Mouse (Mus musculus): Measurements from ENCODE around the gene Rest. TPM values are rescaled to one million over a fixed set of nuclear protein-coding genes. Genes with fewer than 3 reads are reported as not detected.

Gene Rest
- polyA plus RNA-seq, 1 experiment from 2014 or later = 57.2 TPM

DNA sequence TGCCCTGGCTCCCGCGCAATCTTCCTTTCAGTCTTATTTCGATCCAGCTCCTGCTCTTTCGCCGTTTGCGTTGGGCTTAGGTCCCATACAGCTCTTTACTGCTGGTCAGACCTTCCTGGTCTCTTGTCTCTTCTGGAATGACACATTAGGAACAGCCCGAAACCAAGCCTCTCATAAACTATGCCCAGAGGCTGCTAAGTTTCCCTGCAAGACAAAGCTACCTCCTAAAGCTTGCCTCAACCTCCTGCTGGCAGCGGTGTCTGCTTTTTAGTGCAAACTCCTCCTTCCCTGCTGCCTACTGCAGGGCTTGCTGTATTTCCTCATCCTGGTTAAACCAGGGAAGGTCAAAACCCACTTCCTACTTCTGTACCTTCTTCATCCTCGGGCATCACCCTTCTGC is 15.2 kb upstream of the Rest start:
- H3K4me2 ChIP-seq (replicated peaks) = no peak overlapping the region
- H3K4me3 ChIP-seq = no peak overlapping the region
- H3K27ac ChIP-seq = no peak overlapping the region
- no peaks in the 10 kb centered on the region for H3K36me3 ChIP-seq
- H3K4me1 ChIP-seq = peaks cover 11% of the 10 kb centered on the region
- ATAC-seq (ENCODE audit: low FRiP score, low read depth) = no peak
- 62% methylated on average over 9 of the region's 9 CpGs for WGBS
- H3K9me3 ChIP-seq = no peaks in the 10 kb centered on the region
- no peaks in the 10 kb centered on the region for H3K27me3 ChIP-seq
- H3K9ac ChIP-seq = no peak overlapping the region

DNA sequence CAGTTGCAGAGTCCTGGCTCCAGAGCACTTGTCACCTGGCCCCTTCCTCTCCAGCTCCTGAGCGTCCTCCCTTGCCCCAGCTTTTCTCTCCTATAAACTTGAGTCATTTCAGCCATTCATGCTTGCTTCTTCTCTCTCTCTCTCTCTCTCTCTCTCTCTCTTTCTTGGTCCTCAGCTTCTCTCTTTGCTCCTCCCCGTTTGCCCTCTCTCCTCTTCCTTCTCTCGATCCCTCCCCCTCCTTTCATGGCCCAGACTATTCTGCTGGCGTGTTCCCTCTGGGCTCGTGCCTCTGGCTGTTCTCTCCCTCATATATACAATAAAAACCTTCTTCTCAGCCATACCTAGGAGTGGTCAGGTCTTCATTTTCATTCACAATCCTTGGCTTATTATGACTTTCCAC is 13.6 kb upstream of the Rest start:
- Histone ChIP-seq H3K36me3 (no peaks in the 10 kb centered on the region), H3K4me3 (no peak overlapping the region), H3K4me1 (no peaks in the 10 kb centered on the region), H3K27ac (no peak overlapping the region), H3K9me3 (no peaks in the 10 kb centered on the region), H3K4me2 (replicated peaks) (no peak overlapping the region), H3K9ac (no peak overlapping the region), H3K27me3 (no peaks in the 10 kb centered on the region)
- WGBS = 40% methylated on average over 5 of the region's 5 CpGs
- no peak for ATAC-seq (ENCODE audit: low FRiP score, low read depth)

DNA sequence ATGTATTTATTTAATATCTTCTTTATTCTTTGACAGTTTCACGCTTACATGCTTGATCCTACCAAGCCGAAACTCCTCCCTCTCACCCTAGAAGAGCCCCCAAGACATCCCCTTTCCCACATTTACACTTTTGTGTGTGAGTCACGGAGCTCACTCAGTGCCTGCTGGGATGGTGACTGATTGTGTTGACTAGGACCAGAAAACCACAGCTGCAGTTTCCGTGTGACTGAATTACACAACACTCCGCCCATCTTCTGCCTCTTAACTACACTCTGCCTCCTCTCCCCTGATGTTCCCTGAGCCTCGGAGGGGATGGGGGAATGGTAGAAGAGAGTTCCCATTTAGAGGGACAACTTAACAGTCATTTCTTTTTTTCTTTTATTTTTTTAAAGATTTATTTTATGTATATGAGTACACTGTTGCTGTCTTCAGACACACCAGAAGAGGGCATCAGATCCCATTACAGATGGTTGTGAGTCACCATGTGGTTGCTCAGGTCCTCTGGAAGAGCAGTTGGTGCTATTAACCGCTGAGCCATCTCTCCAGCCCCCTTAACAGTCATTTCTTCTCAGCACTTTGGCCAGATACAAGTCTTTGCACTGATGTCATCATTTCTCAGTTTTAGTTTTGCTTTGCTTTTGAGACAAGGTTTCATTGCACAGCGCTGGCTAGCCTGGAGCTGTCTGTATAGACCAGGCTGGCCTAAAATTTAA is 13.0 kb upstream of the Rest start:
- H3K27me3 ChIP-seq = no peaks in the 10 kb centered on the region
- no peak for ATAC-seq (ENCODE audit: low FRiP score, low read depth)
- H3K4me1 ChIP-seq = no peaks in the 10 kb centered on the region
- H3K36me3 ChIP-seq = no peaks in the 10 kb centered on the region
- no peak overlapping the region for H3K4me3 ChIP-seq
- no peaks in the 10 kb centered on the region for H3K9me3 ChIP-seq
- 67% methylated on average over 8 of the region's 8 CpGs for WGBS
- H3K27ac ChIP-seq = no peak overlapping the region
- no peak overlapping the region for H3K4me2 ChIP-seq (replicated peaks)
- H3K9ac ChIP-seq = no peak overlapping the region

DNA sequence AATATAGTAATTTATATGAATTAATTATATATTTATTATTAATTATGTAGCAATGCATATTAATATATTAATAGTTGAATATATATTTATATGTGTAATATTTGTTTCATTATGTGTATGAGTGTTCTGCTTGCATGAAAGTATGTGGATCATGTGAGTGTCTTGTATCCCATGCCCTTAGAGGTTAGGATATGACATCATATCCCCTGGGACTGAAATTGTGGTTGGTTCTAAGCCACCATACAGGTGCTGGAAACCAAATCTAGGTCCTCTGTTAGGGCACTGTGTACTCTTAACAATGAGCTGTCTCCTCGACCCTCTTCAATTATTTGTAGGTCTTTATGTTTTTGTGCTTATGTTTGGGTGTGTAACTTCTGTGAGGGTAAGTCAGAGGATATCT is 12.1 kb upstream of the Rest start:
- Histone ChIP-seq H3K4me1 (no peaks in the 10 kb centered on the region), H3K36me3 (no peaks in the 10 kb centered on the region), H3K9ac (no peak overlapping the region), H3K4me2 (replicated peaks) (no peak overlapping the region), H3K27ac (no peak overlapping the region), H3K9me3 (no peaks in the 10 kb centered on the region), H3K27me3 (no peaks in the 10 kb centered on the region), H3K4me3 (no peak overlapping the region)
- ATAC-seq (ENCODE audit: low FRiP score, low read depth) = no peak
- 74% methylated on average over 1 of the region's 1 CpGs for WGBS

DNA sequence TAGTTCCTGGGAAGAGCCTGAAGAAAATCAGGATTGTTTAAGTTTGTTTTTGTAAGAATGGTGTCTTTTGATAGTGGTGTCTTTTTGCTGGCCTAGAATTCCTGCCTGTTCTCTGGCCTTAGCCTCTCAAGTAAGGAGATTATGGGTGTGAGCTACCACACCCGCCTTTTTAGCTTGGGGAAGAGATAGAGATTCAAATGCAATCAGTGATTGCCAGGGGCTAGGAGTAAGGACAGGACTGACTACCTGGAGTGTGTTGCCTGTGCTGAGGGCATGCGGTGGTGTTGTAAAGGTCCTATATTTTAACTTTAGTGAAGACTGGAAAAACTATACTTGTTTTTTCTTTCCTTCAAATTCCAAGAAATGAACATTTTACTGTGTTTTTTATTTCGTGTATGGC is 10.9 kb upstream of the Rest start:
- no peak overlapping the region for H3K4me3 ChIP-seq
- no peaks in the 10 kb centered on the region for H3K36me3 ChIP-seq
- no peak for ATAC-seq (ENCODE audit: low FRiP score, low read depth)
- WGBS = 64% methylated on average over 3 of the region's 3 CpGs
- no peaks in the 10 kb centered on the region for H3K27me3 ChIP-seq
- H3K27ac ChIP-seq = no peak overlapping the region
- H3K9me3 ChIP-seq = no peaks in the 10 kb centered on the region
- no peak overlapping the region for H3K9ac ChIP-seq
- H3K4me2 ChIP-seq (replicated peaks) = no peak overlapping the region
- no peaks in the 10 kb centered on the region for H3K4me1 ChIP-seq

DNA sequence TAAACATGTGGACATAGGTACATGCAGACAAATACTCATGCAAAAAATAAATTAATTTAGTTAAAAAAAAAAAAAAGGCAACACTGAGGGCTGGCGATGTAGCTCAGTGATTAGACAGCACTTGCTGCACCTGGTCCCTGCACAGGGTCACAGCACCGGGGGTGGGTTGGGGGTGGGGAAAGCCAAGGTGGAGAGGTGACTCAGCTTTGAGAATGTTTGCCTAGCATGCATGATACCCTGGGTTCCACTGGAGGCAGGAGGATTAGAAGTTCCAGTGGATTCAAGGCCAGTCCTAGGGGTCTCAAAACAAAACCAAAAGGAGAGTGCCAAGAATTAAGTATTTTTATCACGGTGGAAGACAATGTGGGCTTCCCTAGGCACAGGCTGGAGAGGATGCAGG is 7.7 kb upstream of the Rest start:
- Histone ChIP-seq H3K36me3 (no peaks in the 10 kb centered on the region), H3K27ac (no peak overlapping the region), H3K9me3 (no peaks in the 10 kb centered on the region), H3K4me3 (no peak overlapping the region), H3K27me3 (no peaks in the 10 kb centered on the region), H3K9ac (no peak overlapping the region), H3K4me1 (no peaks in the 10 kb centered on the region), H3K4me2 (replicated peaks) (no peak overlapping the region)
- 69% methylated on average over 3 of the region's 3 CpGs for WGBS
- no peak for ATAC-seq (ENCODE audit: low FRiP score, low read depth)

DNA sequence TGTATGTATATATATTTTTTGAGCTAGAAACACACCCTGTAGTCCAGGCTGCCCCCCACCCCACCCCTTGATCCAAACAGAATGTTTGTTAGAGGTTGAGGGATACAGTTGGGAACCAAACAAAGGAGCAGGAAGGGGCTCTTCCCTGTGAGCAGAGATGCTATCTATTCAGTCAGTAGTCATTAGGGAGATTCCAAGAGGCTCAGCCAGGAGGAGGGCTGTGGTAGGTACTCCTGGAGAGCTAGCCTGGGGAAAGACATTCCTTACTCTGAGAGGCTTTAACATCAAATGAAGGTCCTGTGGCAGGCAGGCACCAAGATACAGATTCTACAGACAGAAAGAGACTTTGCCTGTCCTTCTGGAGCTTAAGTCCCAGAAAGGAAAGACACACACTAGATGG is 6.0 kb upstream of the Rest start:
- Histone ChIP-seq H3K4me1 (no peaks in the 10 kb centered on the region; the same call in 1 of the 2 replicates), H3K4me3 (no peak overlapping the region), H3K36me3 (no peaks in the 10 kb centered on the region), H3K27ac (no peak overlapping the region), H3K9ac (no peak overlapping the region), H3K27me3 (no peaks in the 10 kb centered on the region), H3K4me2 (replicated peaks) (no peak overlapping the region), H3K9me3 (no peaks in the 10 kb centered on the region)
- ATAC-seq (ENCODE audit: low FRiP score, low read depth) = no peak

DNA sequence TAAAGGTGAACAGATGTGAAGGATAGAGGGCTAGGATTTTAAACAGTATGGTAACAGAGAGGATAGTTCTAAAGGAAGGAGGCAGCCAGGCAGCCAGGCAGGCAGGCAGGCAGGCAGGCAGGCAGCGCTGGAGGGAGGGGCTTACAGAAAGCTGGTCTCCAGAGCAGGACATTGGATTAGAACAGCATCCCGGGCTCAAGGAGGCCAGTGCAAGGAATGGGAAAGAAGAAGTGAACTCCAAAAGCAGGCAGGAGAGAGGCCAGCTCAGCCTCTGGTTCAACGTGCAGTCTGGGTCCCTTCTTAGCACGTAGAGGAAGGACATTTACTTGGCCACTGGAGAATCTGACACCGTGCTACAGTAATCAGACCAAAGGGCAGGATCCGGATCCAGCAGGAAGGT is 5.2 kb upstream of the Rest start:
- H3K27me3 ChIP-seq = no peaks in the 10 kb centered on the region
- no peaks in the 10 kb centered on the region for H3K9me3 ChIP-seq
- 55% methylated on average over 6 of the region's 6 CpGs for WGBS
- H3K4me3 ChIP-seq = no peak overlapping the region
- H3K27ac ChIP-seq = no peak overlapping the region
- no peak for ATAC-seq (ENCODE audit: low FRiP score, low read depth)
- H3K9ac ChIP-seq = no peak overlapping the region
- no peaks in the 10 kb centered on the region; the same call in 1 of the 2 replicates for H3K4me1 ChIP-seq
- no peak overlapping the region for H3K4me2 ChIP-seq (replicated peaks)
- H3K36me3 ChIP-seq = no peaks in the 10 kb centered on the region

DNA sequence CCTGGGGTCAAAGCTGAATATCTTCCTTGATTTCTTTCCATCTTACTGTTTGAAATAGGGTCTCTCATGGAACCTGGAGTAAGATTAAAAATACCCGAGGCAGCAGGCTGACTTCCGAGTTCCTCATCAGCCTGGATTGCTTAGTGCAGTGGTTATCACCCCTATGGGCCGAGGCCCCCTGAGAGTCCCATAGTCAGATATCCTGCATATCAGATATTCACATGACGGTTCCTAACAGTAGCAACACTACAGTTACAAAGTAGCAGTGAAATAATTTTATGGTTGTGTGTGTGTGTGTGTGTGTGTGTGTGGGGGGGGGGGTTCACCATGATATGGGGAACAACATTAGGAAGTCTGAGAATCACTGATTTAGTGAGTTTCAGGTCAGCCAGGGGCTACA is 4.2 kb upstream of the Rest start:
- Histone ChIP-seq H3K27ac (no peak overlapping the region), H3K4me3 (no peak overlapping the region), H3K4me1 (no peaks in the 10 kb centered on the region; the same call in 1 of the 2 replicates), H3K36me3 (no peaks in the 10 kb centered on the region), H3K4me2 (replicated peaks) (no peak overlapping the region), H3K9ac (no peak overlapping the region), H3K27me3 (no peaks in the 10 kb centered on the region), H3K9me3 (no peaks in the 10 kb centered on the region)
- ATAC-seq (ENCODE audit: low FRiP score, low read depth) = no peak
- 87% methylated on average over 4 of the region's 4 CpGs for WGBS

DNA sequence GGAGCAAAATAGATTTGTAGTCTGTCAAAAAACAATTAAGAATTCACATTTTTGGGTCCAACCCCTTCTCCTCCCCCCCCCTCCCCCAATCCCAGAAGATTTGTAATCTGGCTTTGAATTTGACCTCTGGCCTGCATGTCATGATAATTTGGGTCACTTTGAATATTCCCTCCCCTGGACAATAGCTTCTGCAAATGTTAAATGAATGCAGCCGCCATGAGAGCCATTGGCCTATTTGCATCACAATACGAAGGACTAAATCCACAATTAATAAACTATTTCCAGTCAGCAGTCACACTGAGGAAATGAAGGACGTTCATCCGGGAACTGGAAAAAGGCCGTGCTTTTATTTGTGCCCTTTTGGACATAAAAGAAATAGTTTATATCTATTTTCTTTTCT is 3.2 kb upstream of the Rest start:
- Histone ChIP-seq H3K4me3 (no peak overlapping the region), H3K27me3 (no peaks in the 10 kb centered on the region), H3K36me3 (no peaks in the 10 kb centered on the region), H3K4me2 (replicated peaks) (no peak overlapping the region), H3K4me1 (no peaks in the 10 kb centered on the region; the same call in 1 of the 2 replicates), H3K9ac (no peak overlapping the region), H3K9me3 (no peaks in the 10 kb centered on the region), H3K27ac (no peak overlapping the region)
- ATAC-seq (ENCODE audit: low FRiP score, low read depth) = no peak
- WGBS = 77% methylated on average over 5 of the region's 5 CpGs

DNA sequence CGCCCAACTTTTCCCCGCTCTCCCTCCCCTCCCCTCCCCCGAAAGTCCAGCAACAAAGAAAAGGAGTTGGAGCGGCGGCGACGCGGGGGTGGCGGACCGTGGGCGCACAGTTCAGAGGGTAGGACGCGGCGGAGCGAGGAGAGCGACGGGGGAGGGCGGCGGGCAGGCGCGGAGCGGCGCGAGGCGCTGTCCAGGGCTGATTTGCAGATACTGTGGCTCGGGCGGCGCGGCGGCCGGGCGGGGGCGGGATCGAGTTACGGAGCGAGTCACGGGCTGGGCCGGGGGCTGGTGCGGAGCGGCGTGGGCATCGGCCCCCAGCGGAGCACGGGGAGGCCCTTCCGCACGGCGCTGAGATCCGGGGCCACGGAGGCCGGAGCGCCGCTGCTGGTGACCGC is 377 bp downstream of the Rest start:
- Histone ChIP-seq H3K27ac (peak overlapping the region; percentile 98), H3K4me1 (peaks cover 28% of the 10 kb centered on the region), H3K27me3 (no peaks in the 10 kb centered on the region), H3K36me3 (peaks cover 26% of the 10 kb centered on the region), H3K4me3 (peak overlapping the region; percentile 96), H3K9ac (peak overlapping the region; percentile 97), H3K9me3 (no peaks in the 10 kb centered on the region), H3K4me2 (replicated peaks) (peak overlapping the region; percentile 67)
- under 1% methylated on average over 50 of the region's 53 CpGs for WGBS
- peak; percentile 86 for ATAC-seq (ENCODE audit: low FRiP score, low read depth)

DNA sequence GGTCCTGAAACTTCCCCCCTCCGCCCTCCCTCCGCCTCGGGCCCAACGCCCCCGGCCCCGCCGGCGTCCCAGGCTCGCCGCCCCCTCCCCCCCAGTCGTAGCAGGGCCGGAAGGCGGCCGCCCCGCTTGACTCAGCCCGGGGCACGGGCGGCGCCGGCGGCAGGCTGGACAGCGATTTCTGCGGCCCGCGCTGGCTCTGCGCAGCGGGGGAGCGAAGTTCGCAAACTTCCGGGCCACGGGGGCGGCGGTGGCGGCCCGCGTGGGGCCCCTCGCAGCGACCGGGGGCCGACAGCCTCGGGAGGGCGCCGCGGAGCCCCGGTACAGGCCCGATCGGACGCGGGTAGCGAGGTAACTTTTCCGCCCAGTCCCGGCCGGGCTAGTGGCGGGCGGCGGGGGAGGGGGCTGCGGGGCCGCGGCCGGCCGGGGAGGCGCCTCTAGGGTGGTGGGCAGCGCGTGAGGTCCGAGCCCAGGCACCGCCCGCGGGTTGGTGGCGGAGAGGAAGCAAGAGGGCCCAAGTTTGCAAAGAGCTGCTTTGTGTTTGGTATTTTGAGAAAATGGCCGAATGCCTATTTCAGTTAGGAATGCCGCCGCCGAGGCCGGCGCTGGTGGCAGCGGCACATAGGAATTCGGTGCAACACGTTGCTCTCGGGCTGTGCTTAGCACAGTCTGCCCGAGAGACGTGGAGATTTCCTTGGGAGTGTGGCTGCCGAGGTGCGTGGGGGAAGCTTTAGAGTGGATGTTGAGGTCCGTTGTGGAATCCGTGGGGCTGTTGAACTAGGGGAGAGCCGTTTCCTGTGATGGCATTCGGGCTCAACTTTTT is 985 bp downstream of the Rest start:
- Histone ChIP-seq H3K4me2 (replicated peaks) (peak overlapping the region; percentile 67), H3K27me3 (no peaks in the 10 kb centered on the region), H3K27ac (peak overlapping the region; percentile 98), H3K4me1 (peaks cover 30% of the 10 kb centered on the region), H3K36me3 (peaks cover 32% of the 10 kb centered on the region), H3K9ac (peak overlapping the region; percentile 97), H3K9me3 (no peaks in the 10 kb centered on the region), H3K4me3 (peak overlapping the region; percentile 96)
- ATAC-seq (ENCODE audit: low FRiP score, low read depth) = peak; percentile 66
- WGBS = under 1% methylated on average over 78 of the region's 87 CpGs
